Mouse (Mus musculus): Measurements from ENCODE around the gene Hoxd9. TPM values are rescaled to one million over a fixed set of nuclear protein-coding genes. Genes with fewer than 3 reads are reported as not detected.

Hoxd9 gene
- polyA plus RNA-seq, 1 experiment = not detected

DNA sequence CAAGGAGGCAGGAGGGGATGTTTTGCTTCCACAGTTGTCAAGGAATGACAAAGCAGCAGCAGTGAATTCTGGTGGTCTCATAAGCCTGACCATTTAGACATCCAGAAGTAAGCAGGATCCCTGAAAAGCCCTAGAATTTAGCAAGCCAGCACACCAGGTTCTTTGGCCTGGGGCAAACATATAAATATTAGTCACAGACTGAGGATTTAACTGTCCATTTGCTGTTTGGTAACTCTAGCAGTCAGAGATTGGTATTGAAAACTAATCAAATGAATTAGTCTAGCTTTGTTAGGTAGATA is 44.4 kb downstream of the Hoxd9 start:
- Histone ChIP-seq H3K4me1 (ENCODE audit: control insufficient read depth, insufficient read depth, low read length) (no peaks in the 10 kb centered on the region), H3K27ac (ENCODE audit: insufficient read depth, low read length) (no peak overlapping the region), H3K4me3 (ENCODE audit: insufficient read depth, low read length) (no peak overlapping the region)
- no peak for TF ChIP-seq CTCF (IDR thresholded peaks at IDR 0.05; ENCODE audit: extremely low read depth, insufficient read depth, low read length)
- no peak for TF ChIP-seq POLR2A (IDR thresholded peaks at IDR 0.05; ENCODE audit: extremely low read depth, insufficient read depth, low read length)

DNA sequence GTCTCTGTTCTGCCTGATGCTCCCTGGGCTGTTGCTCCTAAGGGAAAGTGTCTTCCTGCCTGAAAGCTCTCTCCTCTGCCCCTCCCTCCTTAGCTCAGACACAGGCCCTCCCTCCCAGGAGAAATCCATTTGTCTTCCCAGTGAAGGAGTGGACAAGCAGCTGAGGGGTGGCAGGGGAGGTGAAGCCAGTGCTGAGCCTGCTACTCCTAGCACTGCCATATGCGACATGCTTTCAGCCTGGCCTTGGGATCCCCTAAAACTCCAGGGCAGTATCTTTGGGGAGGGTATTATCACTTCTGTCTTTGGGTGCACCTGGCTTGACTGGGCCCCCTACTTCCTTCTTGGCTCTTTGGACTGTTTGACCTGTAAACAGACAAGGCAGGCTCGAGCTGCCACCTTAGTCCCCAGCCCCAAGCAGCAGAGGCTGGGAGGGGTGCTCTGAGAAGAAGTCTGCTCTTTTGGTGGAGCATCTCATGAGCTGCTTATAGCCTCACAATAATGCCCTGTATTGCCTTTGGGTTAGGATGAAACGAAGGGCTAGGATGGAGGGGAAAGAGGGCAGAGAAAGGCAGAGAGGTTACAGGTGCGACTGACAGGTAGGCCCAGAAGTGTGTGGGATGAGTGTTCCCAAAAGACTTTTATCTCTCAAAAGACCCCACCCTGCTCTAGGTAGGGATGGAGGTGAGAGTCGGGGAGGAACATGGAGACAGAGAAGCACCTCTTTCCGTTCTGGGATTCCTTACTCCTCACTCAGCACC is 48.2 kb downstream of the Hoxd9 start:
- Histone ChIP-seq H3K27ac (ENCODE audit: insufficient read depth, low read length) (no peak overlapping the region), H3K4me1 (ENCODE audit: control insufficient read depth, insufficient read depth, low read length) (no peaks in the 10 kb centered on the region), H3K4me3 (ENCODE audit: insufficient read depth, low read length) (no peak overlapping the region)
- TF ChIP-seq POLR2A (IDR thresholded peaks at IDR 0.05; ENCODE audit: extremely low read depth, insufficient read depth, low read length) (no peak), CTCF (IDR thresholded peaks at IDR 0.05; ENCODE audit: extremely low read depth, insufficient read depth, low read length) (no peak)

DNA sequence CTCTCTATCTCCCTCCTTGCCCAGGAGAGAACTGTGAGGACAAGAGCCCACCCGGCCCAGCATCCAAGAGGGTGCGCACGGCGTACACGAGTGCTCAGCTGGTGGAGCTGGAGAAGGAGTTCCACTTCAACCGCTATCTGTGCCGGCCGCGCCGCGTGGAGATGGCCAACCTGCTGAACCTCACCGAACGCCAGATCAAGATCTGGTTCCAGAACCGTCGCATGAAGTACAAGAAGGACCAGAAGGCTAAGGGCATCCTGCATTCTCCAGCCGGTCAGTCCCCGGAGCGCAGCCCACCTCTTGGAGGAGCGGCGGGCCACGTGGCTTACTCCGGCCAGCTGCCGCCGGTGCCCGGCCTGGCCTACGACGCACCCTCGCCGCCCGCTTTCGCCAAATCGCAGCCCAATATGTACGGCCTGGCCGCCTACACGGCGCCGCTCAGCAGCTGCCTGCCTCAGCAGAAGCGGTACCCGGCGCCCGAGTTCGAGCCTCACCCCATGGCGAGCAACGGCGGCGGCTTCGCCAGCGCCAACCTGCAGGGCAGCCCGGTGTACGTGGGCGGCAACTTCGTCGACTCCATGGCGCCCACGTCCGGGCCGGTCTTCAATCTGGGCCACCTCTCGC is 48.9 kb downstream of the Hoxd9 start:
- no peak overlapping the region for H3K27ac ChIP-seq (ENCODE audit: insufficient read depth, low read length)
- H3K4me1 ChIP-seq (ENCODE audit: control insufficient read depth, insufficient read depth, low read length) = no peaks in the 10 kb centered on the region
- H3K4me3 ChIP-seq (ENCODE audit: insufficient read depth, low read length) = no peak overlapping the region
- TF ChIP-seq CTCF (IDR thresholded peaks at IDR 0.05; ENCODE audit: extremely low read depth, insufficient read depth, low read length) (no peak), POLR2A (IDR thresholded peaks at IDR 0.05; ENCODE audit: extremely low read depth, insufficient read depth, low read length) (no peak)

DNA sequence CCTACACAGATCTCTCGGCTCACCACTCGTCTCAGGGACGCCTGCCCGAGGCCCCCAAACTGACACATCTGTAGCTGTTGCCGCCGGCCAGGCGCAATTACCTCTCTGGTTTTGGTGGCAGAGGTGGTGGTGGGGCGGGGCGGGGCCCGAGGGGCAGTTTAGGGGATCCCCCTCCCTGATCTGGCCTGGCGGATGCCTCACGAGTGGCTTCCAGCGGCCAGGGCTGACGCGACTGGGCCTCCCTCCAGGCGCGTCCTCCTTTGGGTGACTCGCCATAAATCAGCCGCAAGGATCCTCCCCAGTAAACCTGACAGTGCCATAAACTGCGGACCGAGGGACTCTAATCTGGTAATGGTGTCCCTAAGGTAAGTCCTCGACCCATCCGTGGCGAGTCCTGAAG is 49.5 kb downstream of the Hoxd9 start:
- H3K4me1 ChIP-seq (ENCODE audit: control insufficient read depth, insufficient read depth, low read length) = no peaks in the 10 kb centered on the region
- TF ChIP-seq CTCF (IDR thresholded peaks at IDR 0.05; ENCODE audit: extremely low read depth, insufficient read depth, low read length) = no peak
- no peak for TF ChIP-seq POLR2A (IDR thresholded peaks at IDR 0.05; ENCODE audit: extremely low read depth, insufficient read depth, low read length)
- H3K4me3 ChIP-seq (ENCODE audit: insufficient read depth, low read length) = no peak overlapping the region
- H3K27ac ChIP-seq (ENCODE audit: insufficient read depth, low read length) = no peak overlapping the region

DNA sequence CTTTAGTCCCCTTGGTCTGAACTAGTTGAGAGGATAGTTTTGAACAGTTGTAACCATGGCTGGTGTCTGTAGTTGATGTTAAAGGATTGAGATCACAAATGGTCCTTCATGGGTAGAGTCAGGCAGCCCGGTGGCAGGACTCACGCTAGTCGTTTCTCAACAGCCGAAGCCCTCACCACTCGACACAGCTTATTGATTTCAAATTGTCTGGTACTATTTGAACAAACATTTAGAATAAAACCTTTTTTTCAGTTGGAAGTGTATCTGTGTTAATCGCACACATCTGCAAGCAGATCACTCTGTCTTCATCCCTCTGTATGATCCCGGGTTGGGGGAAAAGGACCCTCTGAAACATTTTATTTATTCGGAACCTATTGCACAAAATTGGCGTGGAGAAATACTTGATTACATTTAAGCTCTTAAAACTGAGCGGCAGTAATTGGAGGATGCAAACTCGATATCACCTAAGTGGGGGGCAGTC is 50.2 kb downstream of the Hoxd9 start:
- TF ChIP-seq POLR2A (IDR thresholded peaks at IDR 0.05; ENCODE audit: extremely low read depth, insufficient read depth, low read length) = no peak
- TF ChIP-seq CTCF (IDR thresholded peaks at IDR 0.05; ENCODE audit: extremely low read depth, insufficient read depth, low read length) = no peak
- Histone ChIP-seq H3K4me1 (ENCODE audit: control insufficient read depth, insufficient read depth, low read length) (no peaks in the 10 kb centered on the region), H3K27ac (ENCODE audit: insufficient read depth, low read length) (no peak overlapping the region), H3K4me3 (ENCODE audit: insufficient read depth, low read length) (no peak overlapping the region)

DNA sequence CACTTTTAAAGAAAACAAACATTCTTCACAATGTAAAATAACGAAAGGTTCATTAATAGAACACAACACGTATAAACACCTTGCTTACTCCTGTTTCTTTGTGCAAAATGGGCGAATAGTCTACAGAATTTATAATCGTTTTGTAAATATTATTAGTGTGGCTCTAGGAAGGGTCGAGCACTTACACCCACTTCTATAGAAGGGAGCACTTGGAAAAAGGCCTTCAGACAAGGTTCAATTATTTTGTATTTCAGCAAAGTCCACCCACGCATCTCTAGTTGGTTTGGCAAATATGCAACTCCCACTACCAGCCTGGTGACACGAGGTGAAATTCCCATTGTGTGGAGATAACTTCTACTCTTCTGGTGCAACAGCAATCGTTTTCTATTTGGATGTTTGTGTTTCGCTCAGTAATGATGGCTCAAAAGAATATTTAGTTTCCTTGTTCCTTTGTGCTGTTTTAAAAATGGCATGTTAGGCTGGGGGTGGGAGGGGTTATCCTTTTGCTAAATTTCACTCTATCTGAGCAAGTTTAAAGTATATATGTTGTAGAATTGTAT is 51.0 kb downstream of the Hoxd9 start:
- Histone ChIP-seq H3K27ac (ENCODE audit: insufficient read depth, low read length) (no peak overlapping the region), H3K4me1 (ENCODE audit: control insufficient read depth, insufficient read depth, low read length) (no peaks in the 10 kb centered on the region), H3K4me3 (ENCODE audit: insufficient read depth, low read length) (no peak overlapping the region)
- TF ChIP-seq POLR2A (IDR thresholded peaks at IDR 0.05; ENCODE audit: extremely low read depth, insufficient read depth, low read length) (no peak), CTCF (IDR thresholded peaks at IDR 0.05; ENCODE audit: extremely low read depth, insufficient read depth, low read length) (no peak)

DNA sequence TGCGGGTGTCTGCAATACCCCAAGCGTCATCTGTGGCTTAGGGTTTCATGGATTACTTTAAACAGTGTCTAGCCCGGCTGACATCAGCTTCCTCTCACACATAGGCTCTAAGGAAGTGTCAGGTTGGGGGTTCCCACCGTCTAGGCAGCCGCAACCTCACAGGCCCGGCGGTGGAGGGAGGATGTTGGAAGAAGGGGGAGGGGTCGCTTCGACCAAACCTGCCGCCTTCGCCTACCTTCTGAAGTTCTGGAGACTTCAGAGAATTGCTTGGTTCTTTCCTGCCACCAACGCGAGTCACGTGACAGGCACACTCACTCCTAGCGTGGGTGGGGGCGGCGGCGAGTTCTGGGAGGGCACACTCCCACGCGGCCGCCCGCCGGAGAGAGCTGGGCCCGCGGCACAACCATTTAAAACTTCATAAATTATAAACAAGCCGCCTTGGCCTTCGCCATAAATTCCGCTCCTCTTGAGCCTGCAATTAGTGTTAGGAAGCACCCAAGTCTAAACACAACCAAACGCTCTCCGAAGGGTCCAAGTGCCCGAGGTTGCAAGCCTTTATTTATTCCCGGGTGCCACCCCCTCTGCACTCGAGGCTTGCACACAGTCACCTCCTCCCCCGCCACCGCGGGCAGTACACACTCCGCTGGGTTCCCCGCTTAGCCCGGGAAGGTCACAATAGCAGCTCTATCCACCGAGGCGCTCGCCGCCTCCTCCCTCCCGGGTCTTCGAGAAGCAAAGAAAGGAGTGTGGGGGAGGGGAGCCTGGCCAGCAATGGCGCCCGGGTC is 52.0 kb downstream of the Hoxd9 start:
- TF ChIP-seq POLR2A (IDR thresholded peaks at IDR 0.05; ENCODE audit: extremely low read depth, insufficient read depth, low read length) (no peak), CTCF (IDR thresholded peaks at IDR 0.05; ENCODE audit: extremely low read depth, insufficient read depth, low read length) (no peak)
- Histone ChIP-seq H3K4me1 (ENCODE audit: control insufficient read depth, insufficient read depth, low read length) (no peaks in the 10 kb centered on the region), H3K4me3 (ENCODE audit: insufficient read depth, low read length) (no peak overlapping the region), H3K27ac (ENCODE audit: insufficient read depth, low read length) (no peak overlapping the region)

Other genes starting within 250 kb of the Hoxd9 start
- 31.3 and 32.3 TPM in 2 replicates for gene Lnpk, start 118.3 kb upstream of the Hoxd9 start, polyA plus RNA-seq (2012; rRNA removed)
- not detected in 2 replicates for gene Evx2, start 38.2 kb upstream of the Hoxd9 start, polyA plus RNA-seq (2012; rRNA removed)
- not detected in 2 replicates for gene Hoxd13, start 29.4 kb upstream of the Hoxd9 start, polyA plus RNA-seq (2012; rRNA removed)
- not detected in 2 replicates for gene Hoxd12, start 22.7 kb upstream of the Hoxd9 start, polyA plus RNA-seq (2012; rRNA removed)
- not detected in 2 replicates for gene Hoxd11, start 18.2 kb upstream of the Hoxd9 start, polyA plus RNA-seq (2012; rRNA removed)
- not detected in 2 replicates for gene Hoxd10, start 5.8 kb upstream of the Hoxd9 start, polyA plus RNA-seq (2012; rRNA removed)
- gene Hoxd8, start 6.9 kb downstream of the Hoxd9 start, polyA plus RNA-seq (2012; rRNA removed) = not detected in 2 replicates
- not detected in 2 replicates for gene Hoxd3, start 14.2 kb downstream of the Hoxd9 start, polyA plus RNA-seq (2012; rRNA removed)
- not detected in 2 replicates for gene Hoxd4, start 14.2 kb downstream of the Hoxd9 start, polyA plus RNA-seq (2012; rRNA removed)
- not detected in 2 replicates for gene Gm28230, start 29.0 kb downstream of the Hoxd9 start, polyA plus RNA-seq (2012; rRNA removed)
- 0.06 and 0.08 TPM in 2 replicates for gene Hoxd1, start 65.3 kb downstream of the Hoxd9 start, polyA plus RNA-seq (2012; rRNA removed)
- gene Mtx2, start 128.1 kb downstream of the Hoxd9 start, polyA plus RNA-seq (2012; rRNA removed) = 42.1 and 44.2 TPM in 2 replicates

Data from cortical plate, adult 2 months (tissue).